Mouse (Mus musculus) cerebellum, adult 8-10 months (tissue): ENCODE data around the gene Rnf39.

ENCODE experiments used
- DNase-seq: peaks from one replicate; pipeline ENCODE4 v3.0.0; 2022

Rnf39 gene

DNA sequence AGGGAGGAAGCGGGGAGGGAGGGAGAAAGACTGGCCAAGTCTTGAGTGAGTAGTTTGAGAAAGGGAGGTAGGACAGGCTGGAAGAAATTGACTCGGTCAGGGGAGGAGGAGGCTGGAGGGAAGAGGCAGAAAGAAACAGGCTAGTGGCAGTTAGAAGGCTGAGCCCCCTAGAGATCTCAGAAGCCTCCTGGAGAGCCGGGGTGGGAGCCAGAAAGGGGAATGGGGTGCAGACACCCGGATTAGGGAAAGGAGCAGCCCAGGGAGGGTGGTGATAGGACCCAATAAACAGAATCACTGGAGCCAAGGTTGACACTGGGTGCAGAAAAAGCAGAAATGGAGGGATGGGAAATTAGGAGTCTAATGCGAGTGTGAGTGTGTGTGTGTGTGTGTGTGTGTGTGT lies 973 bp downstream of the Rnf39 start:
- peak; percentile 28 for DNase-seq

DNA sequence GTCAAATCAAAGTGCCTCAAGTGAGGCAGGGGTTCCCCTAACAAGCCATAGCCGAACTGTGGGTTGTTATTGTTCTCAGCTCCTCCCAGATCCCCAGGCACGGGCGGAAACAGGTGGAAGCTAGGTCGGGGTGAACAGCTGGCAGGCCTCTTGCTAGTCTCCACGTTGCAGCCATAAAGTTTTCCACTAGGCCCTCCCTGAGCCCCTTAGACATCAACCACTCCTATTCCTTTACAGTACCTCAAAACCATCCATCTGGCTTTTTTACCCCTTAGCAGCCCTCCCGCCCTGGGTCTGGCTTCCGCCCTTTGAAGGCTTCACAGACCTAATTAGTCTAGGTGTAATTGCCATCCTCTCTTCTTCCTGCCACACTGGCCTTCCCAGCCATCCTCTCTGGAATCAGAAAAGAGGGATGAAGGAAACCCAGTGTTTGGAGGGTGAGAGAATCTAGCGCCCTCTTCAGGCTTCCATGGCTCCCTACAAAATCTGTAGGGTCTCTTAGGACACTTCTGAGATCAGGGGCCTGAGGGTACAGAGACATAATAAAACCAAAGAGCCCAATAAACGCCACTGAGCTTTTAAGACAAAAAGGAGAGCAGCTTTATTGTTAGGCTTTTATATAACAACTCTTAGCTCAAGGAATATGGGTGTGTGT lies 1.5 kb downstream of the Rnf39 start:
- peak; percentile 36 for DNase-seq

DNA sequence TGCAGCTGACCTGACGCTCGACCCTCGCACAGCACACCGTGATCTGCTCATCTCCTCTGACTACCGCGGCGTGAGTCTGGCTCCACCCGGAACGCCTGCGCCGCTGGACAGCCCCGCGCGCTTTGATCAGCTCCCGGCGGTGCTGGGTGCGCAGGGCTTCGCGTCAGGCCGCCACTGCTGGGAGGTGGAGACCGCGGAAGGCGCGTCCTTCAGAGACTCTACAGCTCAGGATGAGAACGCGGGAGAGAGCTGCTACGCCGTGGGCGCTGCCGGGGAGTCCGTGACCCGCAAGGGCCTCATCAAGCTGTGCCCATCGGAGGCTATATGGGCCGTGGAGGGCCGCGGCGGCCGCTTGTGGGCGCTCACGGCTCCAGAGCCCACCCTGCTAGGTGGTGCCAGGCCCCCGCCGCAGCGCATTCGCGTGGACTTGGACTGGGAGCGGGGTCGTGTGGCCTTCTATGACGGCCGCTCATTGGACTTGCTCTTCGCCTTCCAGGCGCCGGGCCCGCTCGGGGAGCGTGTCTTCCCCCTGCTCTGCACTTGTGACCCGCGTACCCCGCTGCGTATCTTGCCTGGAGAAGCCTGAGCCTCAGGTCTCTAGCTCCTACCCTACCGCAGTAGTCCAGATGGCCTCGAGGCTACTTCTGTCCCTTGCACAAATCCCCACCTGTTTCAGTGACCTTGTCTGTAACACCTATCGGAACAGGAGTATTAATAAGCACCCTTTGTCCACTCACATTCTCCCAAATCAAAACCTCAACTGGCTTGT lies 4.5 kb downstream of the Rnf39 start:
- peak; percentile 61 for DNase-seq

DNA sequence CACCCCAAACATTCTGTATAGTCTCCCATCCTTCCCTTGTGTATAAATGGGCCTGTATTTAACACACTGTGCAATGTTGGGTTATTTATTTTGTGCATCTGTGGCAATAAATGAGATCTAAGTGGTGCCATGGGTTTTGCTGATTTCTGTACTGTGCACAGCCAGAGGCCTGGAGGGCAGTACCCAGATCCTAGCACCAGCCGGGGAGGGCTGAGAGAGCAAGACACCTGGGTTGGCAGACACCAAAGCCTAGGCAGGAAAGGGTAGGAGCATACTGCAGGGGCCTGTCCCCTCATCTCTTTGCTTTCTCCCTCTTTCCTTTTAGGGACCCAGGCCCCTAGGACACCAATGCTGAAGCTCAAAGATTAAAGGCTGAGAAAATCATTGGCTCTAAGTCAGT lies 5.6 kb downstream of the Rnf39 start:
- DNase-seq, result no peak

DNA sequence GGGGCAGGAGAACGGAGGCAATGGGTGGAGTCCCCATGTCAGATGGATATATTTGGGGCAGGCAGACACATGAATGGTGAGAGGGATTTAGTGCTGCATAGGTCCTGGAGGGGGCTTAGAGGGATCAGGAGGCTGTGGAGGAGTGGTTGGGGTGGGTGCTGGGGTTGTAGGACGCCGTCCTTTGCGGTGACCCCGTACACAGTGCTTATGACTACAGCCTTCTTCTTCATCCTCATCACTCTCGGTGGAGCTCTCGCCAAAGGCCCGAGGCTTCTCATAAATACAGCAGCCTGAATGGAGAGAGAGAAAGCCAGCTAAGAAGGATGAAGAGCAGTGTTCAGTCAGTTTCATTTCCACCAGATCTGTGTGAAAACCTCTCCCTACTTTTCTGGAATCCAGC lies 6.5 kb downstream of the Rnf39 start:
- peak; percentile 23 for DNase-seq

DNA sequence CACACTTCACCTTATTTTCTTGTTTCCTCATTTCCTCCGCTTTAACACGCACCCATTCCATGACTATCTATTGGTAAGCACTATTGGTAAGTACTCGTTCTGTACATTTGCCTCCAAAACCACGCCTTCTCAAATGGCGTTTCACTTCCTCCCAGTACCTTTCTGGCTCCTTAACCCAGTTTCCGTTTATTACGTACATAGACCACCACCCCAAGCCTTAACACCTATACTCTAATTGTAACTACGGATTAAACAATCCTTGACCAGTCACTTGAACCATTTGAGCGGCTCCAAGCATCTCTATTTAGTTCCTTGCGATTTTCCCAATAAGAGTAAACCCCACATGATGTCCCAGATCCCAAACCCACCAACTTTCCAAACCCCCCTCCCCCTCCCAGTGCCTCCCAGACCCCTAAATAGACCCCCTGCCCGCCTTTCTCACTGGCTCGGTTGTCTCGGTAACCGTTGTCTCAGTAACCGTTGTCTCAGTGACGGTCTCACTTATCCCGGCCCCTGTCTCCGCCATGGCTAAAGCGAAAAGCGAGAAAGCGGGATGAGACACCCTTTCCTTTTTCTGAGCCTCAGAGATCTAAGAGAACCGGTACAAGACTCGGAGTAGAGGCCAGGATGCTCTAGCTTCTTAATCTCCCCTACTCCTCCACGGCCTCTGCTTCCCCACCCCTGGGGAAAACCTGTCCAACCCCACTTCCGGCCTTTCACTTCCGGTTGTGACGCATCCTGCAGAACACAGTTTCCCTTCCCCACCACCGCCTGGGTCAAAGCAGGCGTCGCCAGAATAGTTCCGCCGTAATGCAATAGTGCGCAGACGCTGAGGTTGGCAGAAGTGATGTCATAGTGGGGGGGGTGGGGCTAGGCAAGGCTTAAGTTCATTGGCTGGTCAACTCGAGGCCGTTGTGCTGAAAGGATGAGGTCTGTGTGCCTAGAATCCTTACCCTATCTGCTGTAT lies 8.5 kb downstream of the Rnf39 start, which contains the start of gene Ppp1r11:
Gene Ppp1r11 (minus strand): TSS at position 761 of the 967 bp plus-strand sequence.
- peak; percentile 95 for DNase-seq

DNA sequence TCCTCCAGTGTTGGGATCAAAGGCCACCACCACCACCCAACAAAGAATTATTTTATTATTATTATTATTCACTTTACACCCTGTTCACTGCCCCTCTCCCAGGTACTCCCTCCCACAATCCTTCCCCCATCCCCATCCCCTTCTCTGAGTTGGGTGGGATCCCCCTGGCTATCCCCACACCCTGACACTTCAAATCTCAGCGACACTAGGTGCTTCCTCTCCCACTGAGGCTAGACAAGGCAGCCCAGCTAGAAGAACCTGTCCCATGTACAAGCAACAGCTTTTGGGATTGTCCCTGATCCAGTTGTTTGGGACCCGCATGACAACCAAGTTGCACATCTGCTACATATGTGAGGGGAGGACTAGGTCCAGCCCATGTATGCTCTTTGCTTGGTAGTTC lies 9.9 kb downstream of the Rnf39 start:
- peak; percentile 31 for DNase-seq

DNA sequence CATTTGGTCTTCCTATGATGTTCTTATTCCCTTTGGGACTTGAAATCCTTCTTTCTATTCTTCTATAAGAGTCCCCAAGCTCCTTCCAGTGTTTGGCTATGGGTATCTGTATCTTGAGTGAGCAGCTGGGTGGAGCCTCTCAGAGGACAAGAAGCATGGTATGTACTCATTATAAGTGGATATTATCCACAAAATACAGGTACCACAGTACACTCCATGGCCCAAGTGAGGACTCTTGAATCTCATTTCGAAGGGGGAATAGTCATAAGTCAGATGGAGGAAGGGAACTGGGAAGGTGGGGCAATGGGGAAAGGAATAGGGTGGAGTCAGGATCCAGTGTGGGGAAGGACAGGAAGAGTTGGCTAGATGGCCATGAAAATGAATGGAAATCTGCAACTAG lies 10.3 kb downstream of the Rnf39 start:
- peak; percentile 13 for DNase-seq

DNA sequence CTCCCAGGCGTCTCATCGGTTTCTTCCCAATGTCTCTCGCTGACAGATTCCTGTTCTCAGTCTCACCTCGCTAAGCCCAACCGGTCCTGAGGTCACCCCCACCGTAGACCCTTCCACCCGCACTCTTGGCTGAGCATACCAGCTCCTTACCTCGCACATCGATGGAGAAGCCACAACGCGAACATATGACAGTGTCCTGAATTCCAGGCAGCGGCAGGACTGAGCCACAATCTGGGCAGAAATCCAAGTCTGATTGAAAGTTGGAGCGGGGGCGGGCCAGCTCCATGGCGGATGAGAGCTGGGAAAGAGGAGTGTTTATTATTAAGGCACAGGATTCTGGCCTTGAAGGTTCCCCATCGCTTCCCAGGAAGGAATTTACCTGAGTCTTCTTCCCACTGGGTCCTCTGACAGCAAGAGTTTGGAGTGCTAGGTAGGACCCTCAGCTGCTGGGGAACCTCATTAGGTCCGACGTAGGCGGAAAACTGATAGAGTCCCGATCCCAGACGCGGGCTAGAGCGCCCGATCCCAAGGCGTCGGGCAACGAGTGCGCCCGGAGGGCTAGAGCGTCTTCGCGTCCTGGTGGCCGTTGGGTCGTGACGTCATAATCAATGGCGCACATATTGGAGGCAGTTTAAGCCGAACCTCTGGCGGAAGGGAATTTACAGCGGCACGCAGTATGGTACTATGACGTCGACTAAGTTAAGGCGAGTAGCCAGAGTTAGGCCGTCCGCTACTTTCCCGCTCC lies 15.5 kb downstream of the Rnf39 start, which contains the start of the genes Znrd1 and Znrd1as:
Gene Znrd1 (minus strand): TSS at position 561 of the 745 bp plus-strand sequence.
Gene Znrd1as (plus strand): TSS at position 594 of the 745 bp plus-strand sequence.
- DNase-seq, result peak; percentile 90

DNA sequence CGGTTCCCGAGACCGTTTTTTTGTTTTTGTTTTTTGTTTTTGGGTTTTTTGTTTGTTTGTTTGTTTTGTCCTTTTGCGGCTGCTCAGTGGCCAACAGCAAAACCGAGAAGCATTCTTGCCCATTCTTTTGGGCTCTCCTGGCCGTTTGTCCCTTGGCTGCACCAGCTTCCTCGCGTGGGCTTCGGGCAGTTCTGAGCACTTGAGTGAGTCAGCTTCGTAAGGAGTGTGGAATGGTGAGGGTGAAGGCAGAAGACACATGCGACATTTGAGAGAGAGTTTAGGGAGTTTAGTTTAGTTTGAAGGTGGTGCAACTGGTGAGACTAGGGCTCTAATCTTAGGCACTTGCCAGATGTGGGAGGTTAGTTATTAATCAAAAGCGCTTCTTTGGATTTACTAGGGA lies 16.2 kb downstream of the Rnf39 start:
- DNase-seq, result no peak

DNA sequence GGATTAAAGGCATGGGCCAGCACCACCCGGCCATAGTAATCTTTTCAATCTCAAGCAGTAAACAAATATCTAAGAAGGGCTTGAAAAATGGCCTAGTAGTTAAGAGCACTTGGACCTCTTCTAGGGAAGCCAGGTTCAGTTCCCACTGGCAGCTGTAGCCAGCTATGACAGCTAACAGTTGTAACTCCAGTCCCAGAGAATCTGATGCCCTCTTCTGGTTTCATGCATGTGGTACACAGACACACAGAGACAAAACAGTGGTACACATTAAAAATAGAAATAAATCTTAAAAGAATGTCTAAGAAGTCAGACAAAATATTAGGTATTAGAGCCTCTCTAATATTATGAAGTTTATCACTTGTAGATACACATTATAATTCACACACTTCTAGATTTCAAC lies 18.4 kb downstream of the Rnf39 start:
- no peak for DNase-seq

DNA sequence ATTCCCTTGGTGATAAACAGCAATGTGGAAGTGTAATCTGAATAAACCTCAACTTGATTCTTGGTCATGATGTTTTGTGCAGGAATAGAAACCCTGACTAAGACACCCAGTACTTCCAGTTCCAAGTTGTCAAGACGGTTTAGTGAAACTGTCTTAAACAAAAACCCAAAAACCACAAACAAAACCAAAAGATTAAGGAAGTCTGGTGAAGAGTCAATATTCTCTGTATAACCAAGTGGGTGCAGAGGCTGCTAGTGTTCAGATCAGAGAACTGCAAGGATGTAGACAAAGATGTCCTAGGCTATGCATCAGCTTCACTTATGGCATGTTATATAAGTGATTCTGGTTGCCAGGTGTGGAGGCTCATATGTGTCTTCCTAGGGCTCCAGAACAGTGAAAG lies 24.2 kb downstream of the Rnf39 start:
- DNase-seq, result no peak

DNA sequence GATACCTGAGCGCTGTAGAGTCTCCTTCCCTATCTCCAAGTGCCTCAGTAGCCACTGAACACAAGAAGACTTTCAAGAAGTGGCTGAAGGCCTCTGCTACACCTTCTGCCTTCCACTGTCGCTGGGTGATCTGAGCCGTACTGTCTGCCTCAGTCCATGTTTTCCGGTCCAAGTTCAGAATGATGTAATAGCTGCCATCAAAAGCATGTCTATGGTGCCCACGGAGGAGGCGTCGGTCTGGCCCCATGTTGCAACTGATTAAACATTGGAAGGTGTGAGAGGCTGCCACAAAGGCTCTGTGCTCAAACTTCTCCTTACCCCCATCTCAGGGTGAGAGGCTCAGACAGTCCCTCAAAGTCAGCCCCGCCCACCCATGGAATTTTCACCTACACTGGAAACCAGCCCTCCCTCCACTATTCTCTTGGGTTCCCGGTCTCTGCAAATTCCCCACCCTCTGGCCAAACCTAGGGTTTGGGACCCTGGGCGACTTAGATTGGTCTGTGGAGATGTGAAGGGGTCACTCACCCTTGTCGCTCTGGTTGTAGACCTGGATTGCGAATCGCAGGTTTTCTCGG lies 27.7 kb downstream of the Rnf39 start:
- no peak for DNase-seq

DNA sequence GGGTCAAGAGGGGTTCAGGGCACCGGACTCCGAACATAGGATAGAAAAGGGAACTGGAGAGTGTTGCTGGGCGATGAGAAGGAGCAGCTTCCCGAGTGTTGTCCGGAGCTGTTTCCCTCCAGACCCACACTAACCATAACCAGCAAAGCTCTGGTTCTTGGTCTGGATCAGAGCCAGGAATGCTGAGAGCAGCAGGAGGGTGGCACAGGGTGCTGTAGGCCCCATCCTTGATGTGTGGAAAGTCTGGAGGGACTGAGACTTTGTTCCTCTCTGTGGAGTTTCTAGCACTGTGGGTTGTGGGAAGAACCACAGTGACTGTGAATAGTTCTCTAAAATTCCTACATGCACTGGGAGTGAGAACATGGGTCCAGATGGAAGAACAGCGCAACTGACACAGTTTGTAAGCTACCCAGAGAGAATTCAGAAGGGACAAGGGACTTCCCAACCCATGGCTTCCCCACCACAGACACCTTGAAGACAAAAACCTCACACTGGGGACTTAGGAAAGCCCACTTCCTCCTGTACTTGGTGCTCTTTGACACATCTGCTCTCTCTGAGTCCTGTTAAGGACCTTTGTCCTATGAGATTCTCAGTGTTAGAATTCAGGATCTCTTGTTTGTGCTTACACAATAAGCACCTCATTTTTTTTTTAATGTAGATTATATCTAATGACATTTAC lies 28.6 kb downstream of the Rnf39 start:
- DNase-seq, result no peak

DNA sequence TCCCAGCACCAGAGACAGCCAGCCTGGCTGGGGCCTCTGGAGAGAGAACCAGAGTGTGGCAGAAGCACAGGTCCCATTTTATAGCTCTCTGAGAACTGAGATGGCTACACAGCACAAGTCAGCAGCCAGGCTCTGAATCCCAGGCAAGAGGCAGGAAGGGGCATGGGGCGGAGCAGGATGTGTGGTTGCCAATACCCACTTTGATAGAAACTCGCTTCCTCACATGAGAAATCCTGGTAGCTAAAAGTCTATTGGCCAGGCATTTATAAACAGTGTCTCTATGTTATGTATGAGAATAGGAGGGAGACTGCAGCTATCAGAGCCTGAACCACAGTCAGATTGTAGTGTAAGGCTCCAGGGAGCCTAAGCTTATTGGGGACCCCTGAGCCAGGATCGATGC lies 30.1 kb downstream of the Rnf39 start:
- no peak for DNase-seq

DNA sequence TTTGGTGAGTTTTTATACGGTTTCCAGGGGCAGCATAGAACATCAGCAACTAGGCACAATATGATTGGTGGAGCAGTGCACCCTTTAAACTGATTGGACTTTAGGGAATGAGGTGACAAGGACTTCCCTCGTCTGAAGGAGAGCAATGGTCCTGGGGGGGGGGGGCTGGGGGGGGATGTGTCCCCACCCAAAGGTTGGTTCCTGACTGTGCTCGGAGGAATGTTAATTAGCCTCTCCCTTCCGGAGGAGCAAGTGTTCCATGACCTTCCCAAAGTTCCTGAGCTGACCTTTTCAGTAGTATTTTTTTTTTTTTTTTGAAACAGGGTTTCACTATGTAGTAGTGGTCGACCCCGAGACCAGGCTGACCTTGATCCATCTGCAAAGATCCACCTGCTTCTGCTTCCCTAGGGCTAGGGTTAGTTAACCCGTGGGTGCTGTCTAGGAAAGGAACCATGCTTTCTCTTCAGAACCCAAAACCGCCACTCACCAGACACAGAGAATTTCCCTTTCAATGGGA lies 30.6 kb downstream of the Rnf39 start:
- no peak for DNase-seq

DNA sequence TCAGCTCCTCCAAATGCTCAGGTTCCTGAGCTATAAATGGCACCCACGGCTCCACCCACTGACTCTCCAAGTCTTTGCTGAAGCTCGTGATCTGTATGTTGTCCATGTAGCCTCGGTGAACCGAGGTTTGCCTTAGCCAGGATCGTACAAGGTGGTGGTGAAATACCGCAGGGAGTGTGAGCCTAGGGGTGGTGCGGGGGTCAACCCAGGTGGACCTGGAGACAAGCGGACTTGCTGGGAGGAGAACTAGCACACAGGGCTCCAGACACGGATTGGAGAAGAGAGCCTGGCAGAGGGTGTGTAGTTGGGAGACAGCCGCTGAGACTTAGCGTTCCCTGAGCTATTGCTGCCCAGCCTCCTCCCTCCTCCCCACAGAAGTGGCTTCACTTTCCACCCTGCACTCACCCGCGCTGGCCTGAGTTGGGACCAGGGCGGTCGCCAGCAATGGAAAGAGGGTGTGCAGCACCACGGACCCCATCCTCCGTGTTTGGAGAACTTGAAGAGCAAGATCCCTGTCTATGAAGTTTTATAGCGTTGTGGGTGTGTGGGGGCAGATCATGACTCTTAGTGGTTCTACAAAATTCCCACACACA lies 38.6 kb downstream of the Rnf39 start, which contains the start of gene 2410137M14Rik:
Gene 2410137M14Rik (minus strand): TSS at position 17 of the 593 bp plus-strand sequence.
- no peak for DNase-seq

DNA sequence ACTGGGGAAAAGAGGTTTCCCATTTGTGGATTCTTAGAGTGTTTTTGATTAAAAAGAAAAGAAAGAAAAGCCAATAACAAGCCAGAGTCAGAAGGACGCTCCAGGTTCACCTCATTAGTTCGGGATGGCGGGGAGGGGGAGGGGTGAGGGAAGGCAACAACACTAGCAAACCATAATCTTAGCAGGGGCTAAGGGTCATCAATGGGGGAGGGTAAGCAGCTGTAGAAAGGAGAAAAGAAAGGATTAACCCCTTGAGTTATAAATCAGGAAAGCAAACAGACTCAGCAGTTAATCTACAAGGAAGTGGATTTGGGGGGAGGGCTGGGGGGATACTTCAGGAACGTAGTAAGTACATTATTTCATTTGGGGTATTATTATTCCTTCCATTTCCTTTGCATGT lies 39.1 kb downstream of the Rnf39 start:
- no peak for DNase-seq

DNA sequence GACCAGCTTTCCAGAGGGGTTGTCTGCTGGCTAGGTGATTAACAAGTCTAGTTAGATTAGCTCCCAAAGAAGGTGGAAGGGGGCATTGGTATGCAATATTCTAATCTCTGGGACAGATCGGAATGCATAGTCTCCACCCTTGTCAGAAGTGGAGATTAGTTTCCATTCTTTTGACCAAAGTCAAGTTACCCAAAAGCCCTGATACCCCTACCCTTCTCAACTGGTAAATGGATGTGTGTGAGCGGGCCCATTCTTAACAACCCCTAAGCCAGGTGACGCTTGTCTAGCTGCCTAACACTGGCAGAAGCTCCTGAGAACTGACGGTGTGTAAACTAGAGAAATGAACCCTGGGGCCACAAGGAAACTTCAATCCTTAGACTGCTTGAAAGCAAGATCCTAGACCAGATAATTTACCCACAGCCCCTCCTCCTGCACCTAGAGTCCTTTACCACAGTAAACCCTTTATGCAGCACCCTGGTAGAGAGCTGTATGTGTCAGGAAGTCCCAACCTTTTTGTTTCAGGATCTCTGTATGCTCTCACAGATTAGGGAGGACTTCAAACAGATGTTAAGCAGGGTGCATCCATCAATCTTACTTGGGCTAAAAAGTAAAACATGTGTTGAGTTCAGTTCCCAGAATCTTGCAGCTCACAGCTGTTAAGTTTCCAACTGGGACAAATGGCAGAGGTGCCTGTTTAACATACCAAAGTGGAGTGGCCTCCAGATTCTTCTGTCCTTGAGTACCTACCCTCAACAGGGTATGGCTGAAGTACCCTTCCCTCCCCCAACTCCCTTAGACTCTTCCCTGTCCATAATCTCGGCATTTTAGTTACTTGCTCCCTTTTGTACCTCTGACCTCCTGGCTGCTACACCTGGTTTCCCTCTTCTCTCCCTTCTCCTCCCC lies 39.8 kb downstream of the Rnf39 start:
- no peak for DNase-seq

DNA sequence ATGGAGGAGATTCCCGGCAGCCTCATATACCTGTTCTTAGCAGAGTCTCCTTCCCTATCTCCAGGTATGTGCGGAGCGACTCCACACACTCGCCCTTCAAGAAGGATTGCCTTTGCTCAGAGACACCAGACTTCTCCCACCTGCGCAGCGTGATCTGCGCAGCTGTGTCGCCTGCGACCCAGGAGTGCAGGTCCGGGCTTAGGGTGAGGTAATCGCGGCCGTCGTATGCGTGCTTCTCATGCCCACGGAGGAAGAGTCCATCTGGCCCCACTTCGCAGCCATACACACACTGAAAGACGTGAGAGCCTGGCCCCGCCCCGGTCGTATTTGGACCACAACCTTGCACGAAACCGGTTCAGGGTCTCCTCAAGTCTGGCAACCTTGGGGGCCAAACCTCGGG lies 45.8 kb downstream of the Rnf39 start:
- DNase-seq, result no peak
